ENCODE assay signal across 12 mouse cellular contexts in the genomic region with DNA sequence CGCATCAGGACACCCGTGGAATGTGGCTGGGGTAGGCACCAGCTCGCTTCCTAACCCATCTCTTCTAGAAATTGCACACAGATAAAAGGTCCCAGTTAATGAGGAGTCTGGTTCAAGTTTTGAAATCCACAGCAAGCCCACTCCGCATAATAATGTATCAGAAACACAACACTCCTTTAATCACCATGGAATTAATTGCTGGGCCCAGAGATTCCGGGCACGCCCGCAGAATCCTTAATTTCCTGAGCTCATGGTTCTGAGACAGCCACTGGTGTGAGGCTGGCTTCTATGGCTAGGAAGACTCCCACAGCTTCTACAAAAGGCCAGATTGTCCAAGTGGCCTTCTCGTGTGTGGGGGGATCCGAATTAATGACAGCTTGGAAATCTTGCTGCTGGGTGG. TPM values are rescaled to one million over a fixed set of nuclear protein-coding genes. Genes with fewer than 3 reads are reported as not detected.
DNase-seq lines count a peak whose midpoint lies in the region; ATAC-seq and TF ChIP-seq lines count a peak whose summit lies in the region.
"Had no signal": no experiment of that assay in that cellular context is flagged by ENCODE, and none has a peak within 500 bp of the region (broad histone marks: within the 10 kb centered on the region; RNA-seq: fewer than 3 reads in every experiment).

No protein-coding gene starts in this region.

- no peak overlapping the region for H3K4me3 ChIP-seq in forebrain, embryonic 13.5 days
- H3K4me3 ChIP-seq in layer of hippocampus, adult 2 months, result no peak overlapping the region
- H3K4me3 ChIP-seq in midbrain, embryonic 16.5 days (ENCODE audit: low read depth, low read length), result no peak overlapping the region
- H3K4me3 ChIP-seq: limb, embryonic 15.5 days; midbrain, embryonic 12.5 days had no signal

- peaks cover 41% of the 10 kb centered on the region for H3K4me1 ChIP-seq in forebrain, embryonic 13.5 days
- peaks cover 3% of the 10 kb centered on the region; the same call in 1 of the 2 replicates for H3K4me1 ChIP-seq in midbrain, embryonic 16.5 days (ENCODE audit: control insufficient read depth, insufficient read depth, low read length)

- WGBS in forebrain, embryonic 13.5 days, result 25% methylated on average over 9 of the region's 9 CpGs
- WGBS in midbrain, embryonic 16.5 days, result 55% methylated on average over 9 of the region's 9 CpGs

- no peaks in the 10 kb centered on the region for H3K27me3 ChIP-seq in forebrain, embryonic 13.5 days
- H3K27me3 ChIP-seq in midbrain, embryonic 16.5 days (ENCODE audit: control insufficient read depth, insufficient read depth, low read depth, low read length), result no peaks in the 10 kb centered on the region
- H3K27me3 ChIP-seq: limb, embryonic 15.5 days; midbrain, embryonic 12.5 days had no signal

- no peaks in the 10 kb centered on the region for H3K36me3 ChIP-seq in forebrain, embryonic 13.5 days (ENCODE audit: poor library complexity, severe bottlenecking)
- H3K36me3 ChIP-seq in midbrain, embryonic 16.5 days (ENCODE audit: control insufficient read depth, insufficient read depth, low read length), result no peaks in the 10 kb centered on the region
- H3K36me3 ChIP-seq: limb, embryonic 15.5 days; midbrain, embryonic 12.5 days had no signal

- H3K4me2 ChIP-seq in forebrain, embryonic 13.5 days, result no peak overlapping the region
- H3K4me2 ChIP-seq in midbrain, embryonic 16.5 days (ENCODE audit: low read length), result no peak overlapping the region
- H3K4me2 ChIP-seq: limb, embryonic 15.5 days; midbrain, embryonic 12.5 days had no signal

- ATAC-seq in forebrain, embryonic 13.5 days, result peak; percentile 67
- peak; percentile 63 for ATAC-seq in midbrain, embryonic 16.5 days

- peak; percentile 39 to 56 for DNase-seq in layer of hippocampus, adult 18-20 months (ENCODE audit: low spot score in 2 of 2)
- no peak for DNase-seq in layer of hippocampus, adult 9-10 months (ENCODE audit: low spot score)
- peak in 1 of 2 experiments; percentile 47 for DNase-seq in layer of hippocampus, adult 2 months (ENCODE audit: low spot score in 2 of 2)
- DNase-seq in lung, postnatal 25 days (ENCODE audit: low spot score), result no peak
- DNase-seq in heart, postnatal 36 days, result no peak
- DNase-seq in thymus, postnatal 36 days, result no peak
- DNase-seq: heart, postnatal 4 days had no signal

- H3K9ac ChIP-seq in forebrain, embryonic 13.5 days, result no peak overlapping the region
- no peak overlapping the region for H3K9ac ChIP-seq in midbrain, embryonic 16.5 days (ENCODE audit: low read depth, low read length)
- H3K9ac ChIP-seq: limb, embryonic 15.5 days; midbrain, embryonic 12.5 days had no signal

- no peak for TF ChIP-seq CTCF in layer of hippocampus, adult 2 months (conservative IDR thresholded peaks at IDR 0.05)

- intact Hi-C loops in heart, postnatal 36 days (cut with DNase I), result no loop called here

- peak overlapping the region; percentile 80 for H3K27ac ChIP-seq in forebrain, embryonic 13.5 days
- H3K27ac ChIP-seq in layer of hippocampus, adult 2 months, result peak overlapping the region; percentile 80
- peak overlapping the region; percentile 13 for H3K27ac ChIP-seq in midbrain, embryonic 16.5 days (ENCODE audit: low read length)
- H3K27ac ChIP-seq: kidney, postnatal 0 days; limb, embryonic 15.5 days; midbrain, embryonic 12.5 days had no signal

- no peaks in the 10 kb centered on the region for H3K9me3 ChIP-seq in forebrain, embryonic 13.5 days (replicated peaks)
- no peaks in the 10 kb centered on the region for H3K9me3 ChIP-seq in midbrain, embryonic 16.5 days (replicated peaks; ENCODE audit: control insufficient read depth, low read length, poor library complexity, severe bottlenecking)
- H3K9me3 ChIP-seq: limb, embryonic 15.5 days; midbrain, embryonic 12.5 days had no signal

RNA-seq across cellular contexts. Expression of a gene that starts 15.3 kb away (rescaled TPM):
- 1 to 10 TPM; 3.3 to 3.7 TPM for total RNA-seq in layer of hippocampus, adult 18-20 months (2021)
- polyA plus RNA-seq in forebrain, embryonic 13.5 days (2015; fragmentation: Nextera tagmentation; extraction: Ambion mirVana), result 14.9 and 18.8 TPM in 2 replicates
- 1 to 10 TPM; 4.2 to 4.9 TPM for total RNA-seq in layer of hippocampus, adult 2 months (2021)
- 9.5 and 12.4 TPM in 2 replicates for polyA plus RNA-seq in midbrain, embryonic 16.5 days (2015; fragmentation: Nextera tagmentation; extraction: Ambion mirVana)
- total RNA-seq in heart, postnatal 36 days (2021), result 1 to 10 TPM; 2.1 to 3.8 TPM

Comparison
In these comparisons a context has a peak if more than half of its experiments do, and no peak if none do; other contexts are left out.
1. DNase-seq: peak in layer of hippocampus, adult 18-20 months (2 of 2); none in layer of hippocampus, adult 9-10 months (single experiment), lung, postnatal 25 days (single experiment), heart, postnatal 36 days (0 of 2) and thymus, postnatal 36 days (0 of 2).
2. H3K27ac ChIP-seq: peak in every context shown above with its lines; median percentile 80 in forebrain, embryonic 13.5 days; 80 in layer of hippocampus, adult 2 months; 13 in midbrain, embryonic 16.5 days.